Mouse (Mus musculus): ENCODE measurements around the gene Sema3b. TPM values are rescaled to one million over a fixed set of nuclear protein-coding genes. Genes with fewer than 3 reads are reported as not detected.
A peak's percentile ranks its signal among the peaks of the same experiment; 100 is the strongest.
"Not testable (repeated sequence)": the region's sequence is repeated elsewhere in the genome, so short reads cannot be mapped to it uniquely, and the experiment has no call there.

Sema3b gene
- polyA plus RNA-seq, 1 experiment from 2014 or later = 18.3 TPM

DNA sequence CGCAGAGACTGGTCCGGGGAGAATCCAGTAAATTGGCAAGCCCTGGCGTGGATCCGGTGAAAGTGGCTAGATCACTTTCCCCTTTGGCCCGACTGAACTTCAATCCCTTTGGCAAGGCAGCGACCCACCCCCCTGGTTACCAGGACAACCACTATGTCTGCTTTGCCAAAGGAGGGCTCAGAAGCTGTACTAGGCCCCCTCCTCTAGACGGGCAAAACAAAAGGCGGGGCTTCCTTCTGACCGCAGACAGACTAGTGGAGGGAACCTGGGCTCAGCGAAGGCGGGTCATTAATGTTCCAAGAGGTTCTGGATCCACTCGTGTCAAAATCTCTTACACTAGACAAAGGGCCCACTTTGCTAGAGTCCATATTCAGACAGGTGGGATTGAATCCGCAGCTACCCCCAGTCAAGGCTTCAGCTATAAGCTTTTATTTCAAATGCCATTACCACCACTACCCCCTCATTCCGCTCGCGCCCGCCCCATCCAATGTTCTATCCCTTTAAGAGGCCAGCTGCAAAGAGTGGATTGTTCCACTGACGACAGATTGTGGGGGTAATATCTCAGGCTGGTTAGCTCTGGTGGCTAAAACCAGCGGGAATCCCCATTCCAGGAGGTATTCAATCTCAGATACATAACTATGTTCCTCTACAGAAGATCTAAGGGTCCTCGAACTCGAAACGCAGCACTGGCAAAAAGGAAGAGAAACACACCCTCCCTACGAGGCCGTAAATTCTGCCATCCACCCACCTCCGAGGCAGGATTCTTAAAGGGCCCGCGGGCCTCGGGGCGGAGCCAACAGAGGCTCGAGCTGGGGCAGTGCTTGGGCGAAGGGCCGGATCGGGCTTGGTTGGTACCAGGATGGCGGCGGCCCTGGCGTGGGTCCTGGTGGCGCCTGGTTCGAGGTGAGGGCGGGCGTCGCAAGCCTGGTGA is 40.4 kb downstream of the Sema3b start:
- H3K4me1 ChIP-seq (replicated peaks; ENCODE audit: control insufficient read depth, insufficient read depth, low read length) = peaks cover 35% of the 10 kb centered on the region
- under 1% methylated on average over 41 of the region's 41 CpGs for WGBS
- peak; percentile 81 for ATAC-seq (replicated peaks; ENCODE audit: low FRiP score, low TSS enrichment, low read depth)

DNA sequence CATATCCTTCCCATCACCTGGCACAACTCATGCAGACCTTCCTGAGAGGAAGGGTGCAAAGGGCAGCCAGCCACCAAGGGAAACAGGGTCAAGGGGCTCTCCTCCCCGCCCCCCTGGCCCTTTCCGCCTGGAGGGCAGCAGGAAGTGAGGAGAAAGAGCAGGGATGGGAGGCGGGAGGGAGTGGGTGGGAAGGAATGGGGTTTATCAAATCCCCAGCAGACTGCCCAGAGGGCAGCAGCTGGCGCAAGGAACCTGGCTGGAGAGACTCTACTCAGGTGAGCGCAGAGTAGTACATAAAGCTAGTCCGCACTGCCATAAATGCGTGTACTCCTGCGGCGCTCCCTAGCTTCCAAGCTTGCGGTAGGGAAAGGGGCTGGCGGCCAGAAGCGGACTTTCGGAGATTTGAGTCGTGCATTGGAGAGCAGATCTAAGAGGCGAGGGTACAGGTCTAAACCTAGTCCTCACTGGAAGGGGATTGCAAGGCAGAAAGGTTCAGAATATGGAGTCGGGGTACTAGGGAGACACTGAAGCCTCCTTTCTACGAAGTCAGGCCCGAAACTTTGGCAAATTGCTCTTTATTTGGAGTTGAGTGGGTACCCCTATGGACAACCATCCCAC is 41.2 kb downstream of the Sema3b start, which contains the start of gene Hyal2:
TSS of gene Hyal2 (plus strand) at position 244 of the 618 bp plus-strand sequence.
- H3K27ac ChIP-seq (ENCODE audit: low read depth) = peak within 1 kb of the TSS; percentile 80
- peak within 1 kb of the TSS; percentile 95 for H3K4me2 ChIP-seq (ENCODE audit: low read length)
- H3K9me3 ChIP-seq (ENCODE audit: control insufficient read depth, low read length) = no peaks in the 10 kb centered on the region
- peaks cover 32% of the 10 kb centered on the region for H3K36me3 ChIP-seq (ENCODE audit: control insufficient read depth, insufficient read depth, low read length)
- H3K9ac ChIP-seq (ENCODE audit: low read length) = peak within 1 kb of the TSS; percentile 71
- ATAC-seq (replicated peaks; ENCODE audit: low FRiP score, low TSS enrichment, low read depth) (no peak), DNase-seq (ENCODE audit: low spot score) (peak; percentile 63)
- 10% methylated on average over 18 of the region's 18 CpGs for WGBS
- H3K27me3 ChIP-seq (replicated peaks; ENCODE audit: control insufficient read depth, insufficient read depth, low read length) = no peaks in the 10 kb centered on the region
- peaks cover 35% of the 10 kb centered on the region for H3K4me1 ChIP-seq (replicated peaks; ENCODE audit: control insufficient read depth, insufficient read depth, low read length)
- peak within 1 kb of the TSS; percentile 70 for H3K4me3 ChIP-seq (ENCODE audit: low read depth, low read length)

More for the DNA sequence above, 40.4 kb downstream of the Sema3b start:
- Histone ChIP-seq H3K4me3 (ENCODE audit: low read depth, low read length) (peak overlapping the region; percentile 70), H3K36me3 (ENCODE audit: control insufficient read depth, insufficient read depth, low read length) (peaks cover 40% of the 10 kb centered on the region), H3K27ac (ENCODE audit: low read depth) (peak overlapping the region; percentile 80), H3K9me3 (ENCODE audit: control insufficient read depth, low read length) (no peaks in the 10 kb centered on the region), H3K9ac (ENCODE audit: low read length) (peak overlapping the region; percentile 71), H3K27me3 (replicated peaks; ENCODE audit: control insufficient read depth, insufficient read depth, low read length) (no peaks in the 10 kb centered on the region), H3K4me2 (ENCODE audit: low read length) (peak overlapping the region; percentile 95)
- DNase-seq (ENCODE audit: low spot score) = peak; percentile 94

DNA sequence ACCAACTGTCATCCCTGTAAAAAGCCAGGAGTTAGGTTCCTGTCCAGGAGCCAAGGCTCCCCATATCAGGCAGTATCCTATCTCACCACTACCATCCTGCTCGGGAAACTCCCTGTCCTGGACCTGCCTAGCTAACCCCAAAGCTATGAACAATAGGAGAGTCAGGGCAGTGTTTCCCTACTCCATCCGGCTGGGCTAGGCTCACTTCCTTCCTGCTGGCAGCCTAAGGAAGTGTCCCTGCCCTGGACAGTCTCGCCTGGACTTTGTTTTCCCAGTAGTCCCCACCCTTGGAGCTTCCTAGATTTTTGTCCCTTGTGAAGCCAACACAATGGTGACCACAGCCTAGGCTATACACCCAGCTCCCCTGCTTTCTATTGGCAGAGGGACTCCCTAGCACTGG is 42.2 kb downstream of the Sema3b start:
- no peak overlapping the region for H3K9ac ChIP-seq (ENCODE audit: low read length)
- WGBS = 64% methylated on average over 3 of the region's 3 CpGs
- peaks cover 39% of the 10 kb centered on the region for H3K4me1 ChIP-seq (replicated peaks; ENCODE audit: control insufficient read depth, insufficient read depth, low read length)
- no peaks in the 10 kb centered on the region for H3K9me3 ChIP-seq (ENCODE audit: control insufficient read depth, low read length)
- no peak for DNase-seq (ENCODE audit: low spot score)
- no peak overlapping the region for H3K4me2 ChIP-seq (ENCODE audit: low read length)
- H3K36me3 ChIP-seq (ENCODE audit: control insufficient read depth, insufficient read depth, low read length) = peaks cover 29% of the 10 kb centered on the region
- H3K27me3 ChIP-seq (replicated peaks; ENCODE audit: control insufficient read depth, insufficient read depth, low read length) = no peaks in the 10 kb centered on the region
- ATAC-seq (replicated peaks; ENCODE audit: low FRiP score, low TSS enrichment, low read depth) = no peak
- H3K27ac ChIP-seq (ENCODE audit: low read depth) = peak overlapping the region; percentile 80; the same call in 1 of the 2 replicates
- H3K4me3 ChIP-seq (ENCODE audit: low read depth, low read length) = no peak overlapping the region

DNA sequence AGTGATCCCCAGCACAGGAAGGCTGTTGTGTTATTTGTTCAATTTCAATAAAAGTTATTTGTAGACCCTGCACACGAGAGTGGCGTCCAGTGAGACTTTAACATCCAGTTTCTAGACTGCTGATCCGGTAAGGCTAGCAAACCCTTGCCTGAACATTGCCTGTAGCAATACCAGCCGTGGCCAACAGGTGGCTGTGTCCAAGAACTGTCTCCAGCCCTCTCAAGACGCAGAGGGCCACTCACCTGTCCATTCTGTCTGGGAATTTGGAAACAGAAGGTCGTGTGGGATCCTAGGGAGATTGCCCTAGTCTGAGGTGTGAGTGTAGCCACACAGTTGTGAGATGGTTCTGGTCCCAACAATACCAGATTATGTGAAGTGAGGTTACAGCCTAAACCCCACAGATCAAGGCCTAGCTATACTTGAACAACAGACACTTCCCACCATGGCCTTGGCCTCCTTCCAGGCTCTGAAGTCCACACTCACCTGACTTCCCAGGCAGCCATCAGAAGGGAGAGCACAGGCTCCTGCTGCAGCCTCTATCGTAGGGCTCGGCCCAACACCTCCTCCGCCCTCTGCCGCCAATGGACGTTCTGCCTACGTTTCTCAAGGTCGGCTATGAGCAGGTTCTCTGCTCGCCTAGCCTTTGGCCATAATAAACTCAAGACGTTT is 42.9 kb downstream of the Sema3b start:
- Histone ChIP-seq H3K36me3 (ENCODE audit: control insufficient read depth, insufficient read depth, low read length) (peaks cover 29% of the 10 kb centered on the region), H3K4me3 (ENCODE audit: low read depth, low read length) (no peak overlapping the region), H3K9ac (ENCODE audit: low read length) (no peak overlapping the region), H3K9me3 (ENCODE audit: control insufficient read depth, low read length) (no peaks in the 10 kb centered on the region), H3K27me3 (replicated peaks; ENCODE audit: control insufficient read depth, insufficient read depth, low read length) (no peaks in the 10 kb centered on the region), H3K27ac (ENCODE audit: low read depth) (no peak overlapping the region; the same call in 1 of the 2 replicates), H3K4me1 (replicated peaks; ENCODE audit: control insufficient read depth, insufficient read depth, low read length) (peaks cover 34% of the 10 kb centered on the region), H3K4me2 (ENCODE audit: low read length) (no peak overlapping the region)
- no peak for ATAC-seq (replicated peaks; ENCODE audit: low FRiP score, low TSS enrichment, low read depth)
- DNase-seq (ENCODE audit: low spot score) = peak; percentile 92
- 57% methylated on average over 15 of the region's 15 CpGs for WGBS

DNA sequence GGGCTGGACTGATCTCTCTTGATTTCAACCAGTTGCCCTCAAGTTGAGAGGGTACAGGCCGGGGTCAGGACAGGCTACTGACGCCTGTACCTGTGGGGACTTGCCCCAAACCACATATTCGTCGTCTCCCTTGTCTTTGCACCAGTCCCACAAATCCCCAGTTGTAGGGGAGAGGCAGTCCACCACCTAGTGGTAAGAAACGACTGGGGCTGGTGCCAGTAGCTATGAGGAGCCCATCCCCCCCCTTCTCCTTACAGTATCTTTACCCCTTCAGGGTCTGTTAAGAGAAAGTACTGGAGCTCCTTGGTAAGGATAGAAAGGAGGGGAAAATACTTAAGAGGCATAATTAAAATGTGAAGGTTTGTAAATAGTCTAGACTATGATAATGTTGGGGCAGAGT is 43.5 kb downstream of the Sema3b start:
- WGBS = 51% methylated on average over 5 of the region's 5 CpGs
- H3K4me2 ChIP-seq (ENCODE audit: low read length); H3K27me3 ChIP-seq (replicated peaks; ENCODE audit: control insufficient read depth, insufficient read depth, low read length); H3K9ac ChIP-seq (ENCODE audit: low read length); ATAC-seq (replicated peaks; ENCODE audit: low FRiP score, low TSS enrichment, low read depth); H3K4me3 ChIP-seq (ENCODE audit: low read depth, low read length); DNase-seq (ENCODE audit: low spot score); H3K27ac ChIP-seq (ENCODE audit: low read depth); H3K9me3 ChIP-seq (ENCODE audit: control insufficient read depth, low read length): not testable (repeated sequence)
- H3K4me1 ChIP-seq (replicated peaks; ENCODE audit: control insufficient read depth, insufficient read depth, low read length) = peaks cover 28% of the 10 kb centered on the region
- peaks cover 29% of the 10 kb centered on the region for H3K36me3 ChIP-seq (ENCODE audit: control insufficient read depth, insufficient read depth, low read length)

DNA sequence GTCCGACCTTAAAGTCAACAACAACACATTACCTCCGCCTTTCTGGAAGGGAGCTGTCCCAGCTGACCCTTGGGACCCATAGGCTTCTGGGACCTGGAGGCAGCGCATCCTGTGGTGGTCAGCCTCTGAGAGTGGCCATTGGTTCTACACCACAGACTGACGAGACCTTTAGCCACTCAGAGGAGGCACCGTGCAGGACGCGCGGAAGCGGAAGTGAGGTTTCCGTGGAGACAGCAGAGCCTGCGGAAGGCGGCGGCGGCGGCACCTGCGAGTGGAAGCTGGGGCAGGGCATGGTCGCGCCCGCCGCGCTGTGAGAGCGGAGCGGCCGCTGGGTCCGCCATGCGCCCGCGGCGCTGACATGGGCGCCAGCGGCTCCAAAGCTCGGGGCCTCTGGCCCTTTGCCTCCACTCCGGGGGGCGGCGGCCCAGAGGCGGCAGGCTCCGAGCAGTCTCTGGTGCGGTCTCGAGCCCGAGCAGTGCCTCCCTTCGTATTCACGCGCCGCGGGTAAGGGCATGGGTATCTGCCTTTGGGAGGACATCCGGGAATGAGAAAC is 45.9 kb downstream of the Sema3b start, which contains the start of gene Tusc2:
TSS of gene Tusc2 (plus strand) at position 227 of the 553 bp plus-strand sequence.
- H3K9ac ChIP-seq (ENCODE audit: low read length) = peak within 1 kb of the TSS; percentile 67
- H3K4me3 ChIP-seq (ENCODE audit: low read depth, low read length) = peak within 1 kb of the TSS; percentile 83
- H3K36me3 ChIP-seq (ENCODE audit: control insufficient read depth, insufficient read depth, low read length) = peaks cover 52% of the 10 kb centered on the region
- peak; percentile 93 for DNase-seq (ENCODE audit: low spot score)
- WGBS = under 1% methylated on average over 44 of the region's 46 CpGs
- H3K4me1 ChIP-seq (replicated peaks; ENCODE audit: control insufficient read depth, insufficient read depth, low read length) = peaks cover 19% of the 10 kb centered on the region
- H3K27ac ChIP-seq (ENCODE audit: low read depth) = peak within 1 kb of the TSS; percentile 6; the same call in 1 of the 2 replicates
- peak within 1 kb of the TSS; percentile 78 for H3K4me2 ChIP-seq (ENCODE audit: low read length)
- H3K9me3 ChIP-seq (ENCODE audit: control insufficient read depth, low read length) = no peaks in the 10 kb centered on the region
- ATAC-seq (replicated peaks; ENCODE audit: low FRiP score, low TSS enrichment, low read depth) = peak; percentile 91
- no peaks in the 10 kb centered on the region for H3K27me3 ChIP-seq (replicated peaks; ENCODE audit: control insufficient read depth, insufficient read depth, low read length)

DNA sequence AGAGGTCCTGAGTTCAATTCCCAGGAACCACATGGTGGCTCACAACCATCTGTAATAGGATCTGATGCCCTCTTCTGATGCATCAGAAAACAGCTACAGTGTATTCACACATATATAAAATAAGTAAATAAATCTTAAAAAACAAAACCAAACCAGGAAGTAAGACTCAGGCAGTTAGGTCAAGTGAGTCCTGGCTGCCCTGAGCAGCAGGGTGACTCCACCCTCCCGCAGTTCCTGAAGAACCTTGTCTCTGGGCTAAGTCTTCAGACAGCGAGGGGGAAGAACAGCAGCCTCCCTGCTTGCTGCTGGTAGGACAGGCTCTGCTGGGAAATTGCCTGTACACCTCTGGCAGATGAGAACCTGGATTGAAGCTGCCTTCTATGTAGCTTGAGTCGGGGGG is 52.7 kb downstream of the Sema3b start:
- Histone ChIP-seq H3K4me2 (ENCODE audit: low read length) (peak overlapping the region; percentile 83), H3K4me1 (replicated peaks; ENCODE audit: control insufficient read depth, insufficient read depth, low read length) (peaks cover 34% of the 10 kb centered on the region), H3K4me3 (ENCODE audit: low read depth, low read length) (peak overlapping the region; percentile 57; the same call in 1 of the 2 replicates), H3K36me3 (ENCODE audit: control insufficient read depth, insufficient read depth, low read length) (peaks cover 48% of the 10 kb centered on the region), H3K27ac (ENCODE audit: low read depth) (no peak overlapping the region), H3K9me3 (ENCODE audit: control insufficient read depth, low read length) (no peaks in the 10 kb centered on the region), H3K9ac (ENCODE audit: low read length) (peak overlapping the region; percentile 30; the same call in 1 of the 2 replicates), H3K27me3 (replicated peaks; ENCODE audit: control insufficient read depth, insufficient read depth, low read length) (no peaks in the 10 kb centered on the region)
- ATAC-seq (replicated peaks; ENCODE audit: low FRiP score, low TSS enrichment, low read depth) = no peak
- WGBS = 68% methylated on average over 3 of the region's 3 CpGs
- no peak for DNase-seq (ENCODE audit: low spot score)

DNA sequence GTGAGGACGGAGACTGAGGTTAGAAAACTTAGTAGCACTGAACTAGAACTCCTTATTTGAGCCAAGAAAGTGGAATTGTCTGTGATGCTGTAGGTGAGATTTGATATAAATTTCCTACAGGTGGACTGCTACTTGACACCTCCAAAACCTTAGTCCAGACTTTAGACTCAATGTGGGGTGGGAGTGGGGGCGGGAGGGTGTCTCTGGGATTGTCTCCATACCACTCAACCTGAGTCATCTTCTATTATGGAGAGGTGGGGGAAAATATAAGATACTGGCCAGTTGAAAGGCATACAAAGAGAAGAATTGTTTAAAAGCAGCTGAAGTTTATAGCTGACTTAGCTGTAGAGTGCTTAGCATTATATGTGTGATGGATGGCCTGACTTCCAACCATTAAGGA is 53.3 kb downstream of the Sema3b start:
- Histone ChIP-seq H3K27ac (ENCODE audit: low read depth) (peak overlapping the region; percentile 95; the same call in 1 of the 2 replicates), H3K9me3 (ENCODE audit: control insufficient read depth, low read length) (no peaks in the 10 kb centered on the region), H3K9ac (ENCODE audit: low read length) (peak overlapping the region; percentile 66), H3K4me2 (ENCODE audit: low read length) (peak overlapping the region; percentile 83), H3K4me1 (replicated peaks; ENCODE audit: control insufficient read depth, insufficient read depth, low read length) (peaks cover 40% of the 10 kb centered on the region), H3K36me3 (ENCODE audit: control insufficient read depth, insufficient read depth, low read length) (peaks cover 41% of the 10 kb centered on the region), H3K27me3 (replicated peaks; ENCODE audit: control insufficient read depth, insufficient read depth, low read length) (no peaks in the 10 kb centered on the region), H3K4me3 (ENCODE audit: low read depth, low read length) (peak overlapping the region; percentile 57)
- ATAC-seq (replicated peaks; ENCODE audit: low FRiP score, low TSS enrichment, low read depth) = no peak
- WGBS = 34% methylated on average over 2 of the region's 2 CpGs
- DNase-seq (ENCODE audit: low spot score) = no peak

All from intestine, embryonic 14.5 days (tissue).